Mouse (Mus musculus): ENCODE results near the gene Sema5b. TPM values are rescaled to one million over a fixed set of nuclear protein-coding genes. Genes with fewer than 3 reads are reported as not detected.

Gene Sema5b
- polyA plus RNA-seq, 1 experiment from 2014 or later = 0.21 TPM

Other genes with a start within 250 kb of the Sema5b start
- gene Sec22a, start 177.2 kb upstream of the Sema5b start, polyA plus RNA-seq (2015; fragmentation: Nextera tagmentation; extraction: Ambion mirVana) = 9.5 and 10.7 TPM in 2 replicates
- gene Pdia5, start 50.3 kb upstream of the Sema5b start, polyA plus RNA-seq (2015; fragmentation: Nextera tagmentation; extraction: Ambion mirVana) = 63.4 and 68.9 TPM in 2 replicates
- 5.0 and 5.3 TPM in 2 replicates for gene Dirc2, start 228.2 kb downstream of the Sema5b start, polyA plus RNA-seq (2015; fragmentation: Nextera tagmentation; extraction: Ambion mirVana)
- gene Hspbap1, start 229.2 kb downstream of the Sema5b start, polyA plus RNA-seq (2015; fragmentation: Nextera tagmentation; extraction: Ambion mirVana) = 16.1 and 18.7 TPM in 2 replicates

Measured in liver, embryonic 15.5 days (tissue).